In the genomic region with DNA sequence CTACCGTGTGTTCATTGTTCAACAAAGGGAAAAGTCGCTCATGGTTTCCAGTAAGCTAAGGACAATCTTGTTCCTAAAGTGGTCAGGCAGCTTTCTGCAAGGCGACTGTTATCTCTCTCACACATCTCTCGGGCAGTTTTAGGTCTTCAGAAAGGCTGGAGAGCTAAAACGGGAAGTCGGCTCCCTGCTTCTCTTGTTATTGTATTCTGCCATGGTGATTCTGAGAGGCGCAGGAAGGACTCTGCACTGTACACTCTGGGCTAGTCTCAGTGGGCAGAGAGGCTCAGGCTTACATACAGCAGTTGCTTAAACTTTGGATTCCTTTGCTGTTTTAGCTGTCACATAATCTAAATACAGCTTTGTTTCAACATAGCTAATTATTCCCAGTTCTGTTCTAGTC, we compare ENCODE assay signal across 24 mouse cellular contexts. TPM values are rescaled to one million over a fixed set of nuclear protein-coding genes. Genes with fewer than 3 reads are reported as not detected.
DNase-seq lines count a peak whose midpoint lies in the region; ATAC-seq and TF ChIP-seq lines count a peak whose summit lies in the region.
"Had no signal": no experiment of that assay in that cellular context is flagged by ENCODE, and none has a peak within 500 bp of the region (broad histone marks: within the 10 kb centered on the region; RNA-seq: fewer than 3 reads in every experiment).

No protein-coding gene starts in this region.

- H3K4me3 ChIP-seq in lung, postnatal 0 days (ENCODE audit: low read depth, low read length), result no peak overlapping the region
- H3K4me3 ChIP-seq: heart, embryonic 10.5 days; hindbrain, embryonic 10.5 days; limb, embryonic 12.5 days; liver, embryonic 12.5 days; lung, embryonic 15.5 days; midbrain, embryonic 15.5 days; neural tube, embryonic 12.5 days had no signal

- H3K9ac ChIP-seq in lung, postnatal 0 days (replicated peaks; ENCODE audit: low read depth), result no peak overlapping the region
- H3K9ac ChIP-seq: limb, embryonic 12.5 days; liver, embryonic 12.5 days; lung, embryonic 15.5 days; midbrain, embryonic 15.5 days; neural tube, embryonic 12.5 days had no signal

- 36% methylated on average over 7 of the region's 7 CpGs for WGBS in lung, postnatal 0 days

- DNase-seq in lung, postnatal 0 days (ENCODE audit: low spot score), result peak; percentile 59
- DNase-seq in lung, postnatal 14 days, result no peak
- DNase-seq in MEL-GATA-1-ER (ENCODE audit: extremely low read depth, low read depth), result peak; percentile 54
- DNase-seq in left cerebral cortex, adult 9 months (ENCODE audit: low spot score in 2 of 2), result no peak
- no peak for DNase-seq in adrenal gland, adult 18-20 months (ENCODE audit: low spot score in 2 of 2)
- DNase-seq: adrenal gland, postnatal 36 days; cerebellum, adult 18-20 months; cerebellum, postnatal 25 days; kidney, adult 9 months; kidney, postnatal 14 days; retina, postnatal 1 day; right cerebral cortex, postnatal 25 days; spleen, adult 18-20 months had no signal

- peak; percentile 63 for ATAC-seq in lung, postnatal 0 days
- peak; percentile 92 for ATAC-seq in common myeloid progenitor, adult 5-6 weeks (replicated peaks; ENCODE audit: low read depth, poor library complexity, severe bottlenecking)
- ATAC-seq in megakaryocyte progenitor cell, adult 5-6 weeks (replicated peaks; ENCODE audit: poor library complexity), result peak; percentile 90
- ATAC-seq: hindbrain, postnatal 0 days; intestine, embryonic 16.5 days; liver, embryonic 12.5 days; midbrain, embryonic 15.5 days had no signal

- no peaks in the 10 kb centered on the region for H3K36me3 ChIP-seq in lung, postnatal 0 days (ENCODE audit: insufficient read depth, low read length)
- H3K36me3 ChIP-seq: heart, embryonic 10.5 days; hindbrain, embryonic 10.5 days; limb, embryonic 12.5 days; liver, embryonic 12.5 days; lung, embryonic 15.5 days; midbrain, embryonic 15.5 days; neural tube, embryonic 12.5 days had no signal

- no peak for TF ChIP-seq CTCF in lung, postnatal 0 days (IDR thresholded peaks at IDR 0.05)

- no peaks in the 10 kb centered on the region for H3K9me3 ChIP-seq in lung, postnatal 0 days (ENCODE audit: low read length)
- H3K9me3 ChIP-seq: heart, embryonic 10.5 days; hindbrain, embryonic 10.5 days; limb, embryonic 12.5 days; liver, embryonic 12.5 days; lung, embryonic 15.5 days; midbrain, embryonic 15.5 days; neural tube, embryonic 12.5 days had no signal

- no peak overlapping the region for H3K4me2 ChIP-seq in lung, postnatal 0 days (replicated peaks; ENCODE audit: low read depth, low read length)
- H3K4me2 ChIP-seq: limb, embryonic 12.5 days; liver, embryonic 12.5 days; lung, embryonic 15.5 days; midbrain, embryonic 15.5 days; neural tube, embryonic 12.5 days had no signal

- H3K4me1 ChIP-seq in lung, postnatal 0 days (ENCODE audit: insufficient read depth, low read depth, low read length), result no peaks in the 10 kb centered on the region
- H3K4me1 ChIP-seq: heart, embryonic 10.5 days; hindbrain, embryonic 10.5 days; limb, embryonic 12.5 days; liver, embryonic 12.5 days; lung, embryonic 15.5 days; midbrain, embryonic 15.5 days; neural tube, embryonic 12.5 days had no signal

- no peak overlapping the region for H3K27ac ChIP-seq in lung, postnatal 0 days (ENCODE audit: low read length)
- H3K27ac ChIP-seq: heart, embryonic 10.5 days; hindbrain, embryonic 10.5 days; hindbrain, postnatal 0 days; limb, embryonic 12.5 days; liver, embryonic 12.5 days; lung, embryonic 15.5 days; midbrain, embryonic 15.5 days; neural tube, embryonic 12.5 days had no signal

- no peak for TF ChIP-seq EP300 in lung, postnatal 0 days (IDR thresholded peaks at IDR 0.05)

- H3K27me3 ChIP-seq in lung, postnatal 0 days (replicated peaks; ENCODE audit: insufficient read depth, low read length), result no peaks in the 10 kb centered on the region
- H3K27me3 ChIP-seq: limb, embryonic 12.5 days; liver, embryonic 12.5 days; lung, embryonic 15.5 days; midbrain, embryonic 15.5 days; neural tube, embryonic 12.5 days had no signal

RNA-seq across cellular contexts. Expression of a gene that starts 39.6 kb away (rescaled TPM):
- 23.3 and 25.9 TPM in 2 replicates for polyA plus RNA-seq in lung, postnatal 0 days (2015; fragmentation: Nextera tagmentation; extraction: Ambion mirVana)
- 96.4 and 110 TPM in 2 replicates for total RNA-seq in common myeloid progenitor, adult 5-6 weeks (2017)
- total RNA-seq in megakaryocyte progenitor cell, adult 5-6 weeks (2015), result 162 and 166 TPM in 2 replicates
- total RNA-seq in megakaryocyte progenitor cell, adult 5-6 weeks (2017), result 108 and 110 TPM in 2 replicates
- total RNA-seq in adrenal gland, adult 18-20 months (2021), result 10 to 100 TPM; 25.5 to 39.7 TPM

Comparison
In these comparisons a context has a peak if more than half of its experiments do, and no peak if none do; other contexts are left out.
1. DNase-seq: peak in lung, postnatal 0 days (single experiment) and MEL-GATA-1-ER (single experiment); none in lung, postnatal 14 days (single experiment), left cerebral cortex, adult 9 months (0 of 2) and adrenal gland, adult 18-20 months (0 of 2).
2. Peak in every context shown above with its lines, with median percentiles within 50 percentile points of each other: ATAC-seq.